Mouse (Mus musculus) duodenum, adult 2 months (tissue): ENCODE data around the gene Slco4a1. TPM values are rescaled to one million over a fixed set of nuclear protein-coding genes. Genes with fewer than 3 reads are reported as not detected.

Experiments
- polyA plus RNA-seq: library from polyadenylated mRNA; depleted of rRNA; stranded (reverse); fragments of >200 nt; gene quantifications from 2 replicates; pipeline ENCODE4 v1.2.3, GENCODE M21; 2012; ENCODE audit warnings: low replicate concordance; rRNA removed

Slco4a1 gene
- polyA plus RNA-seq, result 11.3 and 16.5 TPM in 2 replicates

DNA sequence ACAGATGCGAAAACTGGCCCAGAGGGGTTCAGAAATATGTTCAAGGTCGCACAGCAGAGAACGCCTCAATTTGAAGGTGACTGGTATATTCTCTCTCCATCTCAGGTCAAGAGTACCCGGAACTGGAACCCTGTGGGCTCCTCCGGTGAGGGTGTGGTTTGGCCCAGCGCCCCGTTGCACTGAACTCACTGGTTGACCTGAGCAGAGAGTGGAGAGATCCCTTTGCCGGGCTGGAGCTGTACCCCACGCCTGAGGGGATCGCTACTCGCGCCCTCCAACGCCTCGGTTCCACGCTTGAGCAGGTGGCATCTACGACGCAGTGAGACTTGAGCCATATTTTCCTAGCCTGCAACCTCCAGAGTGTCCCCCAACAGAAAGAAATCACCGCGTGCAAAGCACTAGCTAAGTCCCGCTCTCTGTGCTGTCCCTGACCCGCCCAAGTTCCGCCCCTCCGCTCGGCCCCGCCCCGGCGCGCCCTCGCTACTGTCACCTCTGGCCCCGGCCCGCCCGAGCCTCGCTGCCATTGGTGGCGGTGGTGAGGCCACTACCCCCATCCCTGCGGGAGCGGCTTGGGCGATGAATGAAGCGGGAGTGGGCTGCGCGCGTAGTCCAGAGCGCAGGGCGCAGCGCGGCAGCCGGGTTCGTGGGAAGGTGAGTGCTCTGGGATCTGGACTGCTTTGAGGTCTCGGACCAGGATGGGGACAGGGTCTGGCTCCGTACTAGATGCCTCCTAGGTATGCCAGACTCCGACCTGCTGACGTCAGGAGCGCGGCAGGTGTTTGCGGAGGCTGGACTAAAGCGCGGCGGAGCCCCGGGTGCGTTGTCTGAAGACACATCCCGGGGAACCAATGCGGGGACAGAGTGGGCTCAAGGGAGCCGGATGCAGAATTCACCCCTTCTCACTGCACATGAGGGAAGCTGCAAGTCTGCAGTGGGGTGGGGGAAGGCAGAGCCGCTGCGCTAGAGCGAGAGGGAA, at the start of gene Slco4a1:
Gene Slco4a1 (plus strand): TSS at position 523 of the 976 bp plus-strand sequence.

DNA sequence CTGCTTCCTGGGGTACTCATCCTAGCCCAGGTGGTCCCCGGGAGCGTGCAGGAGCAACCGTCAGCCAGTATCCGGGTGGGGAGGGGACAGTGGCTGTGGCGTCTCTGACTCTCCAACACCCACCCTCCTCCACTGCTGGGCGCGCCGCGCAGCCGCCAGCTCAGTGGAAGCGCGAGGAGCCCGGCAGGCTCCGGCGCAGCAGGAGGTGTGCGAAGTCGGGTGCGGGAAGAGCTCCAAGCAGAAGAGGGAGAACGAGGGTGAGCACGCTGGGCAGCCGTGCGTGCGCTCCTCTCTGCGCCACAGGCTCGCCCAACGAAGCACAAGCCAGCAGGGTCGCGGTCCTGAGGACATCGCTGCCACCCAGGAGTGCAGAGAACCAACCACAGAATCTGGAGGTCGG, 43.7 kb downstream of the Slco4a1 start, which contains the start of gene Ntsr1:
Gene Ntsr1 (plus strand): TSS at position 236 of the 400 bp plus-strand sequence.

Other genes starting within 250 kb of the Slco4a1 start
- gene Lama5, start 230.4 kb upstream of the Slco4a1 start, polyA plus RNA-seq, result 39.0 and 40.2 TPM in 2 replicates
- gene Rps21, start 198.9 kb upstream of the Slco4a1 start, polyA plus RNA-seq, result 1,302 and 2,566 TPM in 2 replicates
- 18.6 and 22.5 TPM in 2 replicates for gene Cables2, start 182.7 kb upstream of the Slco4a1 start, polyA plus RNA-seq
- 1.1 and 2.7 TPM in 2 replicates for gene Rbbp8nl, start 166.4 kb upstream of the Slco4a1 start, polyA plus RNA-seq
- 35.2 and 88.5 TPM in 2 replicates for gene Gata5, start 121.5 kb upstream of the Slco4a1 start, polyA plus RNA-seq
- 0.56 and 1.2 TPM in 2 replicates for gene Ntsr1, start 43.7 kb downstream of the Slco4a1 start, polyA plus RNA-seq
- gene Mrgbp, start 125.1 kb downstream of the Slco4a1 start, polyA plus RNA-seq, result 13.3 and 18.2 TPM in 2 replicates
- gene Ogfr, start 133.0 kb downstream of the Slco4a1 start, polyA plus RNA-seq, result 15.0 and 30.8 TPM in 2 replicates
- 0.97 and 3.3 TPM in 2 replicates for gene Col9a3, start 141.5 kb downstream of the Slco4a1 start, polyA plus RNA-seq
- not detected in 2 replicates for gene Tcfl5, start 186.5 kb downstream of the Slco4a1 start, polyA plus RNA-seq